In genomic region chr11:59307422-59308163, GRCm38 (mm10) we compare ENCODE assay signal across 8 mouse cellular contexts. TPM values are rescaled to one million over a fixed set of nuclear protein-coding genes. Genes with fewer than 3 reads are reported as not detected.
A peak's percentile ranks its signal among the peaks of the same experiment; 100 is the strongest.
DNase-seq lines count a peak whose midpoint lies in the region; ATAC-seq lines count a peak whose summit lies in the region.
"Had no signal": no experiment of that assay in that cellular context is flagged by ENCODE, and none has a peak within 500 bp of the region (broad histone marks: within the 10 kb centered on the region; RNA-seq: fewer than 3 reads in every experiment).

No protein-coding gene starts in this region.

- no peaks in the 10 kb centered on the region for H3K9me3 ChIP-seq in limb, embryonic 15.5 days
- H3K9me3 ChIP-seq in midbrain, embryonic 15.5 days, result no peaks in the 10 kb centered on the region
- no peaks in the 10 kb centered on the region for H3K9me3 ChIP-seq in stomach, embryonic 14.5 days (ENCODE audit: control insufficient read depth, low read depth, low read length)

- under 1% methylated on average over 45 of the region's 45 CpGs for WGBS in limb, embryonic 15.5 days
- WGBS in midbrain, embryonic 15.5 days, result under 1% methylated on average over 45 of the region's 45 CpGs
- 2% methylated on average over 45 of the region's 45 CpGs for WGBS in stomach, embryonic 14.5 days

- peaks cover 79% of the 10 kb centered on the region for H3K4me1 ChIP-seq in limb, embryonic 15.5 days
- peaks cover 36% of the 10 kb centered on the region for H3K4me1 ChIP-seq in midbrain, embryonic 15.5 days
- peaks cover 40% of the 10 kb centered on the region; the same call in 1 of the 2 replicates for H3K4me1 ChIP-seq in stomach, embryonic 14.5 days (ENCODE audit: control insufficient read depth, insufficient read depth, low read length)

- H3K27me3 ChIP-seq in limb, embryonic 15.5 days, result peaks cover 48% of the 10 kb centered on the region
- peaks cover 80% of the 10 kb centered on the region for H3K27me3 ChIP-seq in midbrain, embryonic 15.5 days (replicated peaks)
- 0 out of 2 replicates have a peak, but pooled peaks cover 11% of the 10 kb centered on the region for H3K27me3 ChIP-seq in stomach, embryonic 14.5 days (ENCODE audit: control insufficient read depth, insufficient read depth, low read length)

- H3K9ac ChIP-seq in limb, embryonic 15.5 days, result peak overlapping the region; percentile 70
- peak overlapping the region; percentile 54 for H3K9ac ChIP-seq in midbrain, embryonic 15.5 days
- peak overlapping the region; percentile 65; the same call in 1 of the 2 replicates for H3K9ac ChIP-seq in stomach, embryonic 14.5 days (replicated peaks; ENCODE audit: low read depth, low read length)

- DNase-seq in adrenal gland, postnatal 10 days, result peak; percentile 90
- peak; percentile 84 for DNase-seq in embryo, embryonic 10.5 days (ENCODE audit: low spot score)
- peak; percentile 86 to 91 for DNase-seq in heart, adult 18-20 months
- peak; percentile 88 for DNase-seq in kidney, adult 18-20 months

- H3K4me2 ChIP-seq in limb, embryonic 15.5 days, result peak overlapping the region; percentile 87
- H3K4me2 ChIP-seq in midbrain, embryonic 15.5 days, result peak overlapping the region; percentile 94
- H3K4me2 ChIP-seq in stomach, embryonic 14.5 days (replicated peaks; ENCODE audit: low read depth, low read length), result peak overlapping the region; percentile 93

- no peak for ATAC-seq in limb, embryonic 15.5 days (ENCODE audit: insufficient number of reproducible peaks, low FRiP score, low TSS enrichment, low read depth)
- peak; percentile 59 for ATAC-seq in midbrain, embryonic 15.5 days (replicated peaks)
- ATAC-seq in stomach, embryonic 14.5 days (ENCODE audit: insufficient number of reproducible peaks, insufficient read depth, low FRiP score, low read depth), result peak; percentile 46

- no peaks in the 10 kb centered on the region for H3K36me3 ChIP-seq in limb, embryonic 15.5 days
- no peaks in the 10 kb centered on the region for H3K36me3 ChIP-seq in midbrain, embryonic 15.5 days (replicated peaks)
- no peaks in the 10 kb centered on the region for H3K36me3 ChIP-seq in stomach, embryonic 14.5 days (ENCODE audit: control insufficient read depth, insufficient read depth, low read length)

- peak overlapping the region; percentile 72 for H3K4me3 ChIP-seq in limb, embryonic 15.5 days
- peak overlapping the region; percentile 55 for H3K4me3 ChIP-seq in midbrain, embryonic 15.5 days
- H3K4me3 ChIP-seq in stomach, embryonic 14.5 days (ENCODE audit: low read depth, low read length), result peak overlapping the region; percentile 56

- peak overlapping the region; percentile 88 for H3K27ac ChIP-seq in limb, embryonic 15.5 days
- no peak overlapping the region for H3K27ac ChIP-seq in midbrain, embryonic 15.5 days
- H3K27ac ChIP-seq in stomach, embryonic 14.5 days (ENCODE audit: low read length), result no peak overlapping the region

RNA-seq across cellular contexts. Expression of gene Wnt9a, which starts 0.9 kb away (rescaled TPM):
- 1 to 10 TPM; 1.7 to 3.5 TPM for total RNA-seq in adrenal gland, postnatal 10 days (2021)
- 1 to 10 TPM; 3.8 to 4.2 TPM for total RNA-seq in heart, adult 18-20 months (2021)
- polyA plus RNA-seq in limb, embryonic 15.5 days (2015; fragmentation: Nextera tagmentation; extraction: Ambion mirVana), result 12.1 and 14.0 TPM in 2 replicates
- polyA plus RNA-seq in midbrain, embryonic 15.5 days (2015; fragmentation: Nextera tagmentation; extraction: Ambion mirVana), result 3.8 and 3.9 TPM in 2 replicates
- 2.3 and 3.1 TPM in 2 replicates for polyA plus RNA-seq in stomach, embryonic 14.5 days (2014; fragmentation: Nextera tagmentation; extraction: Ambion mirVana)

RNA-seq across cellular contexts. Expression of gene Wnt3a, which starts 17.0 kb away (rescaled TPM):
- total RNA-seq in adrenal gland, postnatal 10 days (2021), result not detected
- total RNA-seq in heart, adult 18-20 months (2021), result not detected
- 3.8 and 3.9 TPM in 2 replicates for polyA plus RNA-seq in limb, embryonic 15.5 days (2015; fragmentation: Nextera tagmentation; extraction: Ambion mirVana)
- polyA plus RNA-seq in midbrain, embryonic 15.5 days (2015; fragmentation: Nextera tagmentation; extraction: Ambion mirVana), result 0.43 and 0.61 TPM in 2 replicates
- polyA plus RNA-seq in stomach, embryonic 14.5 days (2014; fragmentation: Nextera tagmentation; extraction: Ambion mirVana), result not detected in 2 replicates
- polyA plus RNA-seq: large intestine, adult 2 months had no signal
